Mouse (Mus musculus) liver, embryonic 12.5 days (tissue): Measurements from ENCODE around the gene Cotl1. TPM values are rescaled to one million over a fixed set of nuclear protein-coding genes. Genes with fewer than 3 reads are reported as not detected.

Source experiments
- ATAC-seq: fragments of 200-750 bp; cut with Nextera tagmentation; 2 replicates; pipeline ENCODE4 v1.8.0; 2017; ENCODE audit warnings: moderate number of reproducible peaks, mild to moderate bottlenecking, moderate library complexity
- H3K27ac ChIP-seq: fragments of 300-500 bp; sonication (generic); 2 replicates; pipeline ENCODE4 v1.5.1; 2016; ENCODE audit warnings: mild to moderate bottlenecking
- H3K27me3 ChIP-seq: fragments of 300-500 bp; sonication (generic); replicated peaks from 2 replicates; pipeline ENCODE4 v1.6.1; 2016; ENCODE audit warnings: mild to moderate bottlenecking, moderate library complexity
- H3K36me3 ChIP-seq: fragments of 300-500 bp; sonication (generic); 2 replicates; pipeline ENCODE4 v1.6.1; 2016; ENCODE audit warnings: mild to moderate bottlenecking, moderate library complexity
- H3K4me1 ChIP-seq: fragments of 300-500 bp; sonication (generic); 2 replicates; pipeline ENCODE4 v1.6.1; 2016
- H3K4me2 ChIP-seq: fragments of 300-500 bp; sonication (generic); 2 replicates; pipeline ENCODE4 v1.6.1; 2016; ENCODE audit warnings: mild to moderate bottlenecking, moderate library complexity
- H3K4me3 ChIP-seq: fragments of 300-500 bp; sonication (generic); 2 replicates; pipeline ENCODE4 v1.5.1; 2016; ENCODE audit warnings: mild to moderate bottlenecking, moderate library complexity
- H3K9ac ChIP-seq: fragments of 300-500 bp; sonication (generic); 2 replicates; pipeline ENCODE4 v1.6.1; 2016; ENCODE audit warnings: mild to moderate bottlenecking, moderate library complexity
- H3K9me3 ChIP-seq: fragments of 300-500 bp; sonication (generic); replicated peaks from 2 replicates; pipeline ENCODE4 v1.6.1; 2016; ENCODE audit warnings: mild to moderate bottlenecking, moderate library complexity
- WGBS: fragments of 180-500 bp; shearing (Covaris S2); methylation state at CpG from one replicate; pipeline ENCODE4 v1.1.7; 2016; ENCODE audit not compliant: insufficient replicate concordance; 5-methylcytosine and 5-hydroxymethylcytosine counted together
- polyA plus RNA-seq: library from polyadenylated mRNA; unstranded; fragments of >200 nt; fragmentation: Nextera tagmentation; extraction: Ambion mirVana; gene quantifications from 2 replicates; pipeline ENCODE4 v1.2.1, GENCODE M21; 2016

Cotl1 gene
- 46.5 and 49.5 TPM in 2 replicates for polyA plus RNA-seq

DNA sequence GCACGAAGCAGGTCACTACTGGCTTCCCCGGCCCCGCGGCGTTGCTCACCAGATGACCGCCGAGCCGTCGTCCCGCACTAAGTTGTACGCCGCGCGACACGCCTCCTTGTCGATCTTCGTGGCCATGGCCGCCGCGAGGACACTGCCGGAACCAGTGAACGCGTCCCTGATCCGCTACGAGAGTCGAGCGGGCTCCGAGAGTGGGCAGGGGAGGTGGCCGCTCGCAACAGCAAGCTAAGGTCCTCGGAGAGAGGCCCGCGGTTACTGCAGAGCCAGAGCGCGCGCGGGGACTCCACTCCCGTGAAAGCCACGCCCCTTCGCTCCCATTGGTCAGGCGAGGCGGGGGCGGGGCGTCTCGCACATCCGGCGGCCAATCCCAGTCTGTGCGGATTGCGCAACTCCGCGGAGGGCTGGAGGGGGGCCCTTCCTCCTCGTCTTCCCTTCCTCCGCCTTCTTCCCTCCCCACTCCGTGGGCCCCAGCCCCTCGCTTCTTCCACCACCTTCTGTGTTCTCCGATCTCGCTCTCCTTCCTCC is at the start of gene Cotl1:
TSS of gene Cotl1 (minus strand) at position 270 of the 534 bp plus-strand sequence.
- peak within 1 kb of the TSS; percentile 66 for H3K4me3 ChIP-seq
- peak; percentile 92 for ATAC-seq
- under 1% methylated on average over 47 of the region's 57 CpGs for WGBS
- peaks cover 51% of the 10 kb centered on the region for H3K4me1 ChIP-seq
- no peaks in the 10 kb centered on the region for H3K9me3 ChIP-seq
- peak within 1 kb of the TSS; percentile 71 for H3K27ac ChIP-seq
- H3K9ac ChIP-seq = peak within 1 kb of the TSS; percentile 72
- peaks cover 35% of the 10 kb centered on the region for H3K27me3 ChIP-seq
- H3K4me2 ChIP-seq = peak within 1 kb of the TSS; percentile 92
- peaks cover 4% of the 10 kb centered on the region; the same call in 1 of the 2 replicates for H3K36me3 ChIP-seq

DNA sequence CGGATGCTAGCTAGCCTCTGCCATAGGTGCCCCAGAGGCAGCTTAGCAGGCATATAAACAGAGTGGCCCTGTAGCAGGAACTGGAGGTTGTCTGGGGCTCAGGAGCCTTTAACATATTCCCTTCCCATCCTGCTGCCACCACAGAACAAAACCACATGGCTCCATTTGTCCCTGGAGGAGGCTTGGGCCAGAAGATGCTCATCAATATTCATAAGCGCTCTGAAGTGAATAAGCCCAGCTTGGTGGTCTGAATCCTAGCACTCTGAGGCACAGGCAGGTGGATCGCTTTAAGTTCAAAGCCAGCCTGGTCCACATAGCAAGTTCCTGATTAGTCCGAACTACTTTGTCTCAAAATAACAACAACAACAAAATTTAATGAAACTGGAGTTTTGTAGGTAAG is 47.7 kb upstream of the Cotl1 start:
- Histone ChIP-seq H3K27ac (no peak overlapping the region), H3K4me3 (no peak overlapping the region), H3K27me3 (peaks cover 5% of the 10 kb centered on the region; the same call in 1 of the 2 replicates), H3K36me3 (no peaks in the 10 kb centered on the region), H3K9ac (no peak overlapping the region), H3K4me2 (no peak overlapping the region), H3K4me1 (peaks cover 17% of the 10 kb centered on the region; the same call in 1 of the 2 replicates), H3K9me3 (no peaks in the 10 kb centered on the region)
- no peak for ATAC-seq
- 66% methylated on average over 4 of the region's 4 CpGs for WGBS

DNA sequence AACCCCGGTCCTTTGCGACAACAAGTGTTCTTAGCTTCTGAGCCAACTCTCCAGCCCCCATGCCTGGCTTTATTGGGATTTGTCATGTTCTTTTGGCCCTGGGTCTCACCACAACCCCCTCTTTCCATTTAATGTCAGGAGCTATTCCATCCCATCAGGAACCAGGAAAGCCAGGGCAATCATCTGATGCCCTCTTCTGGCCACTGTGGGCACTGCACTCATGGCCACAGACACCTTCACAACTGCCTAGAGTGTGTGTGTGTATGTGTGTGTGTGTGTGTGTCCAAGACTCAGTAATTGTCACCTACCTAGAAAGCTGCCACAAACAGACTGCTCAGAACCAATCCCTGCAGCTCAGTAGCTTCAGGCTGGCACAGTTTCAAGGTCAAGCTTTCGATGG is 46.8 kb upstream of the Cotl1 start:
- no peak overlapping the region for H3K4me2 ChIP-seq
- no peaks in the 10 kb centered on the region for H3K9me3 ChIP-seq
- H3K9ac ChIP-seq = no peak overlapping the region
- peaks cover 17% of the 10 kb centered on the region; the same call in 1 of the 2 replicates for H3K4me1 ChIP-seq
- 91% methylated on average over 3 of the region's 3 CpGs for WGBS
- H3K36me3 ChIP-seq = no peaks in the 10 kb centered on the region
- no peak overlapping the region for H3K4me3 ChIP-seq
- no peak overlapping the region for H3K27ac ChIP-seq
- ATAC-seq = no peak
- peaks cover 5% of the 10 kb centered on the region; the same call in 1 of the 2 replicates for H3K27me3 ChIP-seq

DNA sequence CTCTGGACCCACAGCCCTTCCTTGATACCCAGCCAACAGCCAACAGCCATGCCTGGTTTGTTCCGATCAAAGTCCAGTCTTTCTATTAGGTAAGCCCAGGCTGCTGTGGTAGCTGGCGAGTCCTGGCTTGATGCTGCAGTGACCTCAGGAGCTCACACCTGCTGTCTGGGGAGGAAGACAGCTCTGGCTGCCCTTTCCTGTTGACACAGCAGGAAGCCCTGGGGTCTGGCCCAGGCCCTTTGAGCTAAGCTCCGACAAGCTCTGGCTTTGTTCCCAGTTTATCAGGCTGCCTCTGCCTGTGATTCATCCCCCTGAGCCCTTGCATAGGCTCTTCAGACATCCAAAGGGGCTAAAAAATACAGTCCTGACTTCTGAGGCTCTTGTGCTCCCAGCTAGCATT is 45.3 kb upstream of the Cotl1 start:
- no peak overlapping the region for H3K4me2 ChIP-seq
- H3K9ac ChIP-seq = no peak overlapping the region
- peaks cover 17% of the 10 kb centered on the region; the same call in 1 of the 2 replicates for H3K4me1 ChIP-seq
- H3K27me3 ChIP-seq = peaks cover 5% of the 10 kb centered on the region; the same call in 1 of the 2 replicates
- peak overlapping the region; percentile 58 for H3K27ac ChIP-seq
- 37% methylated on average over 3 of the region's 3 CpGs for WGBS
- no peaks in the 10 kb centered on the region for H3K36me3 ChIP-seq
- no peaks in the 10 kb centered on the region for H3K9me3 ChIP-seq
- ATAC-seq = peak; percentile 71
- H3K4me3 ChIP-seq = no peak overlapping the region

DNA sequence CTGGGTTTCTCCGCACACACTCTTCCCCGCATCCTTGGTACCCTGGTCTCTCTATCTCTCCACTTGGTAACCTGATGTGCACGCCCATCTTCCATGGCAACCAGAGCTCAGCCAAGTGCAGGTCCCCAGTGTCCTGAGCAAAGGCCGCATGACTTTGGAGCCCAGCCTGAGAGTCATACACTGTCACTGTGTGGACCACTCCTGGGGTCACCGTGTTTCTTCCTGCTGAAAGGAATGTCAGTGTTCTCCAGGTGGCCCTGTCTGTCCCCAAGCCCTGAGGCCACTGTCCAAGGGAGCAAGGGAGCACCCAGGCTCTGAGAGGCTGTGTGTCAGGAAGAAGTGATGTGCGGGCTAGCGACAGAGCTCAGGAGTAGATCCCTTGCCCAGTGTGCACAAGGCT is 42.9 kb upstream of the Cotl1 start:
- H3K36me3 ChIP-seq = no peaks in the 10 kb centered on the region
- H3K4me2 ChIP-seq = no peak overlapping the region
- H3K9ac ChIP-seq = no peak overlapping the region
- no peak overlapping the region for H3K4me3 ChIP-seq
- H3K27me3 ChIP-seq = 0 out of 2 replicates have a peak, but pooled peaks cover 5% of the 10 kb centered on the region
- H3K4me1 ChIP-seq = peaks cover 17% of the 10 kb centered on the region; the same call in 1 of the 2 replicates
- H3K27ac ChIP-seq = no peak overlapping the region
- H3K9me3 ChIP-seq = no peaks in the 10 kb centered on the region
- ATAC-seq = no peak
- 80% methylated on average over 7 of the region's 7 CpGs for WGBS

DNA sequence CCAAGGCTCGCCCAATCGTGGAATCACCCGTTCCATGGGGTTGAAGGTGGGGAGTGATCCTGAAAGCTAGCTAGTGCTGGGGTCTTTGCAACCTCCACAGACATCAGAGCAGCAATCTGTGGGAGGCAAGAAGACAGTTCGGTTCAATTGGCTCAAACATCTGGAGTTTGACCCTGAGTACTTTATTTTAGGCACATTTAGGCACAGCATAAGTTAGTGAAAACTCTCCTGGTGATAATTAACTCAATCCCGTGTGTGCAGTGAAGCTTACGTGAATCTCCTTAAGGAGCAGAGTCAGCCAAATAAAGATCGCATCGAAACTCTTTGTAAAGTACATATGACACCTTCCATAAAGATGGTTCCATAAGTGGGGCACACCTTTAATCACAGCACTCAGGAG is 41.6 kb upstream of the Cotl1 start:
- no peak overlapping the region for H3K9ac ChIP-seq
- no peak overlapping the region for H3K4me3 ChIP-seq
- H3K4me1 ChIP-seq = peaks cover 17% of the 10 kb centered on the region; the same call in 1 of the 2 replicates
- ATAC-seq = no peak
- no peaks in the 10 kb centered on the region for H3K36me3 ChIP-seq
- H3K27me3 ChIP-seq = 0 out of 2 replicates have a peak, but pooled peaks cover 3% of the 10 kb centered on the region
- H3K9me3 ChIP-seq = no peaks in the 10 kb centered on the region
- no peak overlapping the region for H3K4me2 ChIP-seq
- no peak overlapping the region for H3K27ac ChIP-seq
- 75% methylated on average over 8 of the region's 8 CpGs for WGBS

DNA sequence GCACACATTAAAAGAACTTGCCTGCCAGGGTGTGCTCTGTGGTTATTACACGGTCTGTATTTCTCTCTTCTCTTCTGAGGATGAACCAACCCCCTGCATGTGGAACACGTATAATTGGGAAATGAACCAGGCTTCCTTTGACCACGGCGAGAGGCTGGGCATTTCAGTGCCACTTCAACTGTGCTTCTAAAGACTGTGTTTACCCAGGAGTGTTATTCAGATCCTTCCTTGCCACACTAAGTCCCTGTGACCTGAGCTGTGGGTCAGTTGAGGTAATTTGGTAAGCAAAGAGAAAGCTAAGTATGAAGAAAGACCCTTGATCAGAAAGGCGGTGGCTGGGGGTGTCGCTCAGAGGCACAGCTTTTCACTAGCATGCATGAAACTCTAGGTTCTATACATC is 41.0 kb upstream of the Cotl1 start:
- H3K4me2 ChIP-seq = no peak overlapping the region
- no peaks in the 10 kb centered on the region for H3K9me3 ChIP-seq
- H3K36me3 ChIP-seq = 0 out of 2 replicates have a peak, but pooled peaks cover 3% of the 10 kb centered on the region
- no peak overlapping the region for H3K27ac ChIP-seq
- WGBS = 71% methylated on average over 6 of the region's 6 CpGs
- H3K9ac ChIP-seq = no peak overlapping the region
- ATAC-seq = no peak
- no peak overlapping the region for H3K4me3 ChIP-seq
- peaks cover 16% of the 10 kb centered on the region; the same call in 1 of the 2 replicates for H3K4me1 ChIP-seq
- no peaks in the 10 kb centered on the region for H3K27me3 ChIP-seq

DNA sequence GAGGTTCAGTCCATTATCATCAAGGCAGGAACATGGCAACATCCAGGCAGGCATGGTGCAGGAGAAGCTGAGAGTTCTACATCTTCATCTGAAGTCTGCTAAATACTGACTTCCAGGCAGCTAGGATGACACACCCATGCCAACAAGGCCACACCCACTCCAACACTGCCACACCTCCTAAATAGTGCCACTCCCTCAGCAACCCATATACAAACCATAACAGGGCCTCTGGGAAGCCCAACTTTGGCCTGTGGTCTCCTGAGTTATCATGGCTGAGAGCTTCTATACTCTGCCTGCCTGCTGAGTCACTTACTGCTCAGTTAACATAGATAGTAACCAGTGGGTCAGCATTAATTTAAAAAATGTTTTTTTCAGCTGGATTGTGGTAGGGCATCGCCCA is 32.8 kb upstream of the Cotl1 start:
- H3K4me1 ChIP-seq = peaks cover 8% of the 10 kb centered on the region; the same call in 1 of the 2 replicates
- peak; percentile 84 for ATAC-seq

DNA sequence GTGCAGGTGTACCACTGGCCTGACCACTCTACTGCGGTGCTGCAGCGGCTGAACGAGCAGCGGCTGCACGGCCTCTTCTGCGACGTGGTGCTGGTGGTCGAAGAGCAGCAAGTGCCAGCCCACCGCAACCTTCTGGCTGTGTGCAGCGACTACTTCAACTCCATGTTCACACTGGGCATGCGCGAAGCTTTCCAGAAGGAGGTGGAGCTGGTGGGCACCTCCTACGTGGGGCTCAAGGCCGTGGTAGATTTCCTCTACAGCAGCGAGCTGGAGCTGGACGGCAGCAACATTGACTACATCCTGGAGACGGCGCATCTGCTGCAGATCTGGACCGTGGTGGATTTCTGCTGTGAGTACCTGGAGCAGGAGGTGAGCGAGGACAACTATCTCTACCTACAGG is 29.3 kb upstream of the Cotl1 start:
- Histone ChIP-seq H3K4me1 (peaks cover 8% of the 10 kb centered on the region; the same call in 1 of the 2 replicates), H3K9me3 (peaks cover 10% of the 10 kb centered on the region), H3K4me2 (no peak overlapping the region), H3K27me3 (peaks cover 3% of the 10 kb centered on the region; the same call in 1 of the 2 replicates), H3K4me3 (no peak overlapping the region), H3K9ac (no peak overlapping the region), H3K36me3 (peaks cover 31% of the 10 kb centered on the region), H3K27ac (no peak overlapping the region)
- WGBS = 71% methylated on average over 20 of the region's 20 CpGs
- no peak for ATAC-seq

More for the DNA sequence above, 32.8 kb upstream of the Cotl1 start:
- WGBS = 76% methylated on average over 1 of the region's 1 CpGs
- H3K9me3 ChIP-seq = peaks cover 10% of the 10 kb centered on the region
- H3K9ac ChIP-seq = no peak overlapping the region
- no peak overlapping the region for H3K4me3 ChIP-seq
- H3K4me2 ChIP-seq = no peak overlapping the region
- H3K36me3 ChIP-seq = peaks cover 38% of the 10 kb centered on the region
- no peak overlapping the region for H3K27ac ChIP-seq
- no peaks in the 10 kb centered on the region for H3K27me3 ChIP-seq

DNA sequence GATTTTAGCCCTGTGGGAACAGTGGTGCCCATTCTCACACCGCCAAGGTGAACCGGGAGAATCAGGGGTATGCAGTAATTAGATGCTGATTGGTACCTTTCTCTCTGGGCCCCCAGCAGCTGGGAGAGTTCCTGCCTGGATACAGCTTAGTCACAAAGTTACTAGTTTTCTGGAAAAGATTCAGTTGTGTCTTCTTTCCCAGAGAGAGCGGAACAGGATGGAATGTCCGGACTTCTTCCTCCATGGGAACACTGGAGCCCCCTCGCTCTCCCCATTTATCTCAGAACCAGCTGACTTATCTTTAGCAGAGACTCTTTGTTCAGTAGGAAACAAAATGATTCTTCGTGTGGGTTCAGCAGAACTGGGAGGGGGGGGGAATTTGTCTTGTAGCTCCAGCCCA is 22.4 kb upstream of the Cotl1 start:
- Histone ChIP-seq H3K27ac (peak overlapping the region; percentile 70; the same call in 1 of the 2 replicates), H3K4me3 (peak overlapping the region; percentile 75), H3K4me1 (peaks cover 44% of the 10 kb centered on the region), H3K9ac (peak overlapping the region; percentile 82), H3K36me3 (no peaks in the 10 kb centered on the region), H3K4me2 (peak overlapping the region; percentile 99), H3K9me3 (no peaks in the 10 kb centered on the region), H3K27me3 (peaks cover 13% of the 10 kb centered on the region)
- 12% methylated on average over 6 of the region's 6 CpGs for WGBS
- no peak for ATAC-seq

DNA sequence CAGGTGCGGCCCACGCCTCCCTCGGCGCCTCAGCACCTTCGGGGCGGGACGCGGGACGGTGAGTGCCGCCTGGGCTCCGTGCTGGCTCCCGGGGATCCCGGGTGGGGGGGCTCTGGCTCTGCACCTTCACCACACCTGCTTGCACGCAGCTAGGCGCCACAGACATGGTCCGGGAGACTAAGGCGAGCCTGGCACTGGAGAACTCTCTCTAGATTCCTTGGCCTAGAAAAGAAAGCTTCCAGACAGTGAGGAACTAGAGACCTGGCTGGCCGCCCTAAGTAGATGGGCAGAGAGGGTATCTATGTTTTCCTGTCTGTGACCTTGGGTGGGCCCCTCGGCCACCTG is 22.0 kb upstream of the Cotl1 start:
- peaks cover 48% of the 10 kb centered on the region for H3K4me1 ChIP-seq
- H3K27me3 ChIP-seq = peaks cover 13% of the 10 kb centered on the region
- H3K36me3 ChIP-seq = no peaks in the 10 kb centered on the region
- peak overlapping the region; percentile 75 for H3K4me3 ChIP-seq
- peak overlapping the region; percentile 99 for H3K4me2 ChIP-seq
- no peaks in the 10 kb centered on the region for H3K9me3 ChIP-seq
- 0% methylated on average over 19 of the region's 19 CpGs for WGBS
- H3K9ac ChIP-seq = peak overlapping the region; percentile 82
- peak overlapping the region; percentile 70 for H3K27ac ChIP-seq
- no peak for ATAC-seq

DNA sequence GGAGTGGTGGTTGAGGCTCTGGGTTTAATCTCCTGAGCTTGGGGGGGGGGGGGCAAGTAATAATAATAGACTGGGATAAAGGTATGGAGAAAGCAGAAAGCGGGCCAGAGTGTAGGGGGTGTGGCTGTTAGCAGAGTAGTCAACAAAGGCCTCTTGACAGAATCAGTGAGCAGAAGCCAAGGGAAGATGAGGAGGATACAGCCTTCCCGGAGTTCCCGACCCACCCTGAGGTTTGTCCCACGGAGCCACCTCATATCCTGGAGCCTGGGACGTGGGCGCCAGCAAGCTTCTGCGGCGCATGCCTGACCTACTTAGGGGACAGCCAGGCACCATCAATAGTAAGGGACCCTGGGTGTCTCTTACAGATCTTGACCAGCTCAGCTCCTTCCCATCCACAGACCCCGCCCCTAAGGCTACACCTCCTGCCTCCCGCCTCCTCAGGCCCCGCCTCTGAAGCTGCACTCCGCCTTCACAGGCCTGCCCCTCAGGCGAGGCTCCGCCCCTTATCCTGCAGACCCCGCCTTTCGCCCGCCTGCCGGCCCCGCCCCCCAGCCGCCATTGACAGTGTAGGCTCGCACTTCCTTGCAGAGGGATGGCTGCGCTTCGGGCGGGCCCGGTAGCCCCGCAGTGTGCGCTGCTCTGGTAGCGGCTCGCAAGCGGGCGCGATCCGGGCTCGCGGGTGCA is 21.5 kb upstream of the Cotl1 start, which contains the start of gene Klhl36:
TSS of gene Klhl36 (plus strand) at position 561 of the 684 bp plus-strand sequence.
- Histone ChIP-seq H3K27me3 (peaks cover 13% of the 10 kb centered on the region), H3K27ac (peak within 1 kb of the TSS; percentile 70)
- WGBS = 2% methylated on average over 35 of the region's 35 CpGs

More for the DNA sequence above, 21.5 kb upstream of the Cotl1 start, which contains the start of gene Klhl36:
- Histone ChIP-seq H3K36me3 (no peaks in the 10 kb centered on the region), H3K9ac (peak within 1 kb of the TSS; percentile 82), H3K4me1 (peaks cover 49% of the 10 kb centered on the region), H3K4me2 (peak within 1 kb of the TSS; percentile 99), H3K4me3 (peak within 1 kb of the TSS; percentile 75), H3K9me3 (no peaks in the 10 kb centered on the region)
- peak; percentile 96 for ATAC-seq
